Mouse (Mus musculus) spleen, adult 18-20 months (tissue): ENCODE data around the gene Cubn.

Experiments used
- DNase-seq, 2 experiments: peaks; one replicate each; pipeline ENCODE4 v3.0.0; 2022; ENCODE audit warnings: mixed read lengths in 2 of 2

Cubn gene

DNA sequence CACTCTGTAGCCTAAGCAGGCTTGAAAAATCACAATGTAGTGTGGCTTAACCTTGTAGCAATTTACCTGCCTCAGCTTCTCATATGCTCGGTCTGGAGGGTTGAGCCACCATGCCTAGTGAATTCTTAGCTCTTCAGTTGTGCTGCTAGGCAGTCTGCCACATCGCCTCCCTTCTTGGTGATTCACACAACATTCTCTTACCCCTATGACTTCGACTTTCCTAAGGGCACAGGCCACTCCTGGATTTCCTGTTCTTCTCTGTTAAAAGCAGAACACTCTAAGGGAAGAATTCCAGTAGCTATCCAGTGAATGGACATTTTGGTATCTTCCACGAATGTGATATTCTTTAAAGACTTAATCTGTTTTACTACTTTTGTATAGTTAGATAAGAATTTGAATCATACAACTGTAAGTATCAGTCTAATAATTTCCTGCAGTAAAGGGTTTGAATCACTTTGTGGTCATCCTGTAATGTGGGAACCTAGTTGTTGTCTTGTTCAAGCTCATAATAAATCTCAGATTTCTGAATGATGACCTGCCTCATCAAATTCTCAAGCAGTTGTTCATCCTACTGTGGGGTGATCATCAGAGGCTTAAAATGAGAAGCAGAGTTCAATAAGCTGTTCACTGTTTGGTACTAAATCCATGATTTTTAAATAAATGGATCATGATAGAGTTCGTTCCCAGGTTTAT, 86.5 kb downstream of the Cubn start:
- DNase-seq, result no peak

- DNase-seq, result no peak
Measured at GRCm38 (mm10) chr2:13400831-13401230, 90.8 kb downstream of the Cubn start.

- DNase-seq, result no peak
Measured at GRCm38 (mm10) chr2:13399480-13400072, 92.0 kb downstream of the Cubn start.

- DNase-seq, result no peak
Measured at GRCm38 (mm10) chr2:13398955-13399354, 92.7 kb downstream of the Cubn start.

- no peak for DNase-seq
Measured at GRCm38 (mm10) chr2:13398551-13398950, 93.1 kb downstream of the Cubn start.

DNA sequence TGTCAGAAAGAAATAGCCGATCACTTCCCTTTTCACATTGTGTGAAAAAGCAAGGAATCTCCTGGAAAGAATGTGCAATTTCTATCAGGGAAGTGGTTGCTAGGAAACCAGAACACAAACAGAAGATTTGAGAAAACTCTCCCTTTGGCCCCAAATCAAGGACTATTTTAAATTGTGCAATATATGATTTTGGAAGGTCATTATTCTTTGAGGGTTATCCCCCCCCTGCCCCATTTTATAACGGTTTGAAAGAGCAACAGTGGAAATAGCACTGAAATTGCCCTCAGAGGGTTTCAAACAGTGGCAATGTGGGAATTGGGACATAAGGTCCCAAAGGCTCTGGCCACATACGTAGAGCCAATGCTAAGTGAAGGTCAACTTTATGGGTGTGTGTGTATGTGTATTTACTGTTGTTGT, 95.5 kb downstream of the Cubn start:
- no peak for DNase-seq

DNA sequence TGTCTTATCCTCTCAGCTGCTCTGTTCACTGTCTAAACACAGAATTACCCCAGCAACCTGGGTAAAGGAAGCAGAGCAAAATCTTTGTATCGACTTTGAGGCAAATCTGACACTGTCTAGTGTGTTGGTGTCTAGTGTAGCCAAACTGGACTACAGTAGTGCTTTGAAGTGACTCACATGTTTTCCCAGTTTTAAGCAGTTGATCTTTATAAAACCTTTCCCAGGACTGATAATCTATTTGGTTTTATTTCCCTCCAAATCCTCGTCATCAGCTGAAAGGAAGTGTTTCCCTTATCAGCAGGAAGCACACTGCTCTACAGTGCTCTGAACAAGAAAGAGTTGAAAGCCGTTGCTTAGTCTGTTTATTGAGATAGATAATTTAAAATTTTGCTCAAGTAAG, 100.6 kb downstream of the Cubn start:
- DNase-seq, result no peak

DNA sequence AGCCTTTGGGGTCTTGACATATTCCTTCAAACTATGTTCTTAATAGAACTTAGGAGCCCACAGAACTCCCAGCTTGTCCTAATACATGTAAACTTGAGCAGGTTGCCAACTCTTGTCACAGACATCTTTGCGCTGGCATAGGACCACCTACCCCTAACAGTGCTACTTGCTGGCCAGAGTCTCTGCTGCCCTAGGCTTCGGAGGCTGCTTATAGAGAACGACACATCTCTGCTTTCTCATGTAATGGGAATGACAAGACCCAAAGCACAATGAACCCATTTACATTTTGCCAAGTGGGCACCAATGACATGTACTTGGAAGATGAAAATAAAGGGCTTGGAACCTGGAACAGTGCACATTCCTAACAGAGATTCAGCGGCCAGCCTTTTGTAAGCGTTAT, 105.0 kb downstream of the Cubn start:
- no peak for DNase-seq

DNA sequence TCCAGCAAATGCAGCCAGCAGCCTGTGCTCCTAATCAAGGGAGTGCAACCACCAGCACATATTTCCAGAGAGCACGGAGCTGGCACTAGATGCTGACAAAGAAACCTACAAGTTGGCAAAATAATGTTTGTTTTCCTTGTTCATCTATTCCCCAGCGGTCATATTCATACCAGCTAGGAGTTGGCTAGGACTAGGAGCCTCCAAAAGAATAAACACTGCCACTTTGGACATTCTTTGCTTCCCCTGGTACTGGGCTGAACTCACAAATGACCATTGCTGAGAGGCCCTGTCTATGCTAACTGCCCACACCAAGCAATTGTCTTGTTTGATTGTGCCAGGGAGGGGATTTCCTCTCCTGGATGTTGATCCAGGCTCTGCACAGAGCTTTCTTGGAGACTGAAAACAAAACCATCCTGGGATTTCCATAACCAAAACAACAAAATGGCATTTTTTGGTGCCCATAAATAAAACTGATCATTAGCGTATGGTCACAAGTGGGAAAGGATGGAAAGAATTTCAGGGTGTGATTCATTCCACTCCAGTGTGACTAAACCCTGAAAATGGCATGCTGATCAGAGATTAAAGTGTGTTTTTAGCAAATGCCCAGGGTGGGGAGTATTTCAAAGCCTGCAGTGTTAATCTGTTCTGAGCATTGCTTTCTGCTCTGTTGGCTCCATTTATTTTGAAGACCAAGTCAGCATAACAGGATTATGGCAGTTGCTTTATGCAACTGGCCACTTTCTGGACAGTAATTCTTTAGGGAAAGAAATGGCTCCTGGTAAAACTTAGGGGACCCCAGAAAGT, 105.9 kb downstream of the Cubn start:
- DNase-seq, result no peak

DNA sequence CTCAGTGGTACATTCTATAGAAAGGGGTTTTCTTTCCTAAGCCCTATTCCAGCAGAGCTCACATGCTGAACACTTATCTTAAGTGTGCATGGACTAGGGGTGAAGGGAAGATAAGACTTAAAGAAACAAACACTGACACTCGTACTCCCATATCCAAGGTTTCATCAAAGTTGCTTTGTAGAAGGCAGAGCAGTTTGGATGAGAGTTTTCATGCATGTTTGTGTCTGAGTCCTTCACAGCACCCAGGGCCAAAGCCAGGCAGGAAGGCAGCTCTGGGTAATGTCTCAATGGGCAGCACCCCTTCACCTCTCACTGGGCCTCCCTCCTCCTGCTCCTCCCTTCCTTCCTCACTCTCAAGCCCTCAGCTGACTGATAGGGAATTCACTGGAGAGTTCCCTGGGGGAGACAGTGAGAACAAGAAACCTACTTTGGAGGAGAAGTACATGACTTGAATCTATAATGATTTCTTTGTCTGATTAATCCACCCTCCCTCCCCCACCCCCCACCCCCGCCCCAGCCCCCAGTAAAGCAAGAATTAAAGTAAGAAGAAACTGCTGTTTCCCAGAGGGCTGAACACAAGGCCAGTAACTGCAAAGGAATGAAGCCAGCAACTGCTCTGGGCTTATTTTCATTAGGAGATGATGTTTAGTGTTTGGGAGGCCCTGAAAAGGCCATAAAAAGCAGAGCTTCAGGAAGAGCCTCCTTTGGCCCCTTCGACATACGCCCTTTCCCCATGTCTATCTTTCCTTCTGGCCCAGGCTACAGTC, 106.7 kb downstream of the Cubn start:
- DNase-seq, result no peak

- no peak for DNase-seq
Measured at GRCm38 (mm10) chr2:13376166-13376565, 115.4 kb downstream of the Cubn start.

DNA sequence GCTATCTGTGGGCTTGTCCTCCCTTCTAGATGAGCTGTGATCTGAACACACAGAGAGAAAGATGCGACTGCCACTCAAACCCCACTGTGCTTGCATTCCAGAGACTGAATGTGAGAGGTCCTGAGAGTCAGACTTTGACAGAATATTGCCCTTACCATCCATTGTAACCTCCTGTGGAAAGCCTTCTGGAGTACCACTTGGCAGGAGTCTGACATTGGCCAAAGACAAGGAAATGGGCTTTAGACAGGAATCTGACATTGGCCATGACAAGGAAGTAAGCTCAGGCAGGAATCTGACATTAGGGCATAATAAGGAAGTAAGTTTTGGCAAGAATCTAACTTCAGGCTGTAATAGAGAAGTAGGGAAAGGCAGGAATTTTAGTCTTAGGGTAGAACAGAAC, 118.3 kb downstream of the Cubn start:
- no peak for DNase-seq

- no peak for DNase-seq
Measured at GRCm38 (mm10) chr2:13372825-13373224, 118.8 kb downstream of the Cubn start.

DNA sequence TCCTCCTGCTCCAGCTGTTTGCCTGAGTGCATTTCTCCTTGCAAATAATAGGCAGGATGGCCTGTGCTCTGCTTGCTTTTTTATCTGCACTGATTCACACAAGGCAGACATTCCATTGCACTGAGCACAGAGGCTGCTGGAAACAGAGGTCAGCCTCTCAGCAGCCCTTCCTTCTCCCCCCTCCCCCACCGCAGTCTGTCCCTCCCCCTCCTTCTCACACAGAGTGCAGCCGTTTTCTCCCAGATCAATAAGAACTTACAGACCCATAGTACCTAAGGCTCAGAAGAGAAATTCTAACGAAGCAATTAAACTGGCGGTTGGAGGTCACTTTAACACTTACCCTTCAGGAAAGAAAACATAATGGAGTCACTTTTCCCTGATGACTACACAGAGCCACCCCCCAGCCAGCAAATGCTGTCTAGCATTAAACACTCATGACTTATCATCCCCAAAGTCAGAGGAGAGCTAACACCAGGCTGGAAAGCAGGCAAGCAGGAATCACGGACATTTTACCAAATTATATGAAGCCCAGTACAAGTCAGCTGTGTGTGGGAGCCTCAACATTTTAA, 119.3 kb downstream of the Cubn start:
- DNase-seq, result no peak

DNA sequence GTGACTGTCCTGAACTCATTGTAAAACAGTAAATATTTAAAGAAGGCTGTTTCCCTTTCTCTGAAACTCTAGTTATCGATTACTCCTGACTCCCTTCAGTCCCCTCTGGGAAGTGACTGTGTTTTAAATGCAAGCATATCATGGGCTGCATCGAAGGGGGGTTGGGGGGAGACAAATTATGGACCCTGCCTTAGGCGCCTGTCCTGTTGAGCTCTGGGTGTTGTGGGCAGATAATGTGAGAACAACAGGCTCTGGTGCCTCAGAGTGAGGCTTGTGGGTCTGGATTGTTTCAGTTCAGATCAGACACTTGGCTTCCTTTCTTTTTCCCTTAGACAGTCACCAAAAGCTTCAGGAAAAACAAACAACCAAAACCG, 119.8 kb downstream of the Cubn start:
- DNase-seq, result no peak

DNA sequence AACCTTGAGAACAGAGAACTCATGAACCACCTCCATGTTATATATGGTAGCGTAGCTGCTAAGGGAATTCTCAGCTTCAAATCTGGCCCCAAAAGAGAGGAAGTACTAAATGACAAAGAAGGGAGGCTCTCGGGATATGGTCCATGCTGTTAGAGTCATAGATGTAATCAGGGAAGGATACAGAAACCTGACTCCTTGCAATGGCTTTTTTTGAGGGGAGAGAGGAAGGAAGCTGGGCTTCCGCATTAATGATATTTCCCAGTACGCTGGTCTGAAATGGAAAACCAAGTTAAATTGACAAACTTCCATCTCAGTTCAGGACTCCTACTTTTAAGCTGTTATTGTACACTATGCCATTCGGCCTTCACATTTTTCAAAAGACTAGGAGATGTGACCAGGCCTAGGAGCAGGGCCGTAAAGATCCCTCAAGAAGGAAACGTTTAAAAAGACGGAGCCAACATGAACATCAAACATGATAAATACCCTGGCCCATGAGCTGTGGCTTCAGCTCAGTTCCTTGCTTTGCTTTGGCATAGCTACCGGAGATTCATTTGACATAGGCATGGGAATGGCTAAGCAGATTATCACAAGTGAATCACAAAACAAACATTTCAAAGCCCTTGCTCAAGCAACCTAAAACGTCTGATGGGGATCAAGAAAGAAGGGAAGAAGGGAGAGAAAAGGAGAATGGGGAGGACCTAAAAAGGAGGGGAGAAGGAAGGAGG, 120.4 kb downstream of the Cubn start:
- no peak for DNase-seq

DNA sequence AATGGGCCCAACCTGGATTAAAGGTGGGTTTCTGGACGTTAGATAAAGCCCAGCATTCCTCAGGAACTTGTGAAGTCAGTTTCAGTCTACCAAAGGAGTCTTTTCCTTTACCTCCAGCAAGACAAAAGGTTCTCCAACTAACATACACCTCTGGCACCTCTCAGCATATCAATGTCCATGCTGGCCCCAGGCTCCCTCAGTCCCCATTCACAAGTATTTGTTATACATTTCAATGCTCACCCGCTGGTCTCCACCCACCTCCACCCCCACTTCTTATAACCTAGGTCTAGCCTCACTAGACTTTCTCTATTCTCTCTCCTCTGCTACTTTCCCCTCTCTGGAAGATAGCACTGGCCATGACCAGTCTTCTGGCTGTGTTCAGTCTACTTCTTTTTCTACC, 121.1 kb downstream of the Cubn start:
- no peak for DNase-seq

GRCm38 (mm10) chr2:13368517-13368916, 123.1 kb downstream of the Cubn start:
- no peak for DNase-seq

DNA sequence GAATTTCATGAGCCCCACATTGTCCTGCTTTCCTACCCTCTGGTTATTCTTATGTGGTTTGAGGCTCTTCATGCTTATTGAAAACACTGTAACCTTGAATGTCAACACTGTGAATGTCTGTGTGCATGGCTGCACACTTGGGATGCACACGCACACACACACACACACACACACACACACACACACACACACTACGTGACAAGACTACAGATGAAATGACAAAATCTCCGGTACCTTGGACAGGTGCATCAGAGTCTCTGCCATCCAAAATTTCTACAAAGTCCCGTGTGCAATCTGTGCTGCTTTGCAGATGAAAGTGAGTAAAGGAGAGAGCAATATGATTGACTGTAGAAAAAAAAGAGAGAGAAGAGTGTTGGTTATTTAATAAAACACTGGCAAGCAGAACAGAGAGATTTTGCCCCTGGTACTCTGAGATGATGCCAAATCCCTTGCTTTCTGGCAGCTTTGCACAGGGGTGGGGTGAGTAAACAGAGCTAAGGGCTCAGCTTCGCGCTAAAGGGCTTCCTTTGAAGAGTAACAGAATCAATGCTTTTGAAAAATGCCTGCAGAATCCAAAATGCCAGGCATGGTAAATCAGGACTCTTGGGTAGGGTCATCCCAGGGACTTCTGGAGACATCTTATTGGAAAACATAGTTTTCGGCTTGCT, 133.6 kb downstream of the Cubn start:
- no peak for DNase-seq

- no peak for DNase-seq
Measured at GRCm38 (mm10) chr2:13352775-13353174, 138.8 kb downstream of the Cubn start.

GRCm38 (mm10) chr2:13352112-13352728, 139.4 kb downstream of the Cubn start:
- DNase-seq, result no peak
